Mouse (Mus musculus) bone marrow macrophage, adult 2 months (primary cell): Measurements from ENCODE around the gene Nbeal2. TPM values are rescaled to one million over a fixed set of nuclear protein-coding genes. Genes with fewer than 3 reads are reported as not detected.

Experiments
- H3K27ac ChIP-seq: 2 replicates; pipeline ENCODE4 v1.5.1; 2012; ENCODE audit warnings: low read depth, low read length; ENCODE audit not compliant: insufficient read depth
- H3K4me1 ChIP-seq: 2 replicates; pipeline ENCODE4 v1.6.1; 2012; ENCODE audit warnings: low read length; ENCODE audit not compliant: control insufficient read depth, insufficient read depth
- H3K4me3 ChIP-seq: 2 replicates; pipeline ENCODE4 v1.5.1; 2012; ENCODE audit warnings: mild to moderate bottlenecking, low read length, moderate library complexity; ENCODE audit not compliant: insufficient read depth
- CTCF ChIP-seq: IDR thresholded peaks from 2 replicates; pipeline ENCODE4 v1.5.1; 2012; ENCODE audit warnings: low read depth, mild to moderate bottlenecking, low read length, moderate library complexity
- POLR2A ChIP-seq: IDR thresholded peaks from 2 replicates; pipeline ENCODE4 v1.6.1; 2012; ENCODE audit warnings: mild to moderate bottlenecking, low read depth, low read length, borderline replicate concordance
- polyA plus RNA-seq: library from polyadenylated mRNA; stranded (reverse); fragments of >200 nt; gene quantifications from 2 replicates; pipeline ENCODE4 v1.2.4, GENCODE M21; 2012; ENCODE audit not compliant: missing spikeins, insufficient read depth, insufficient read length

Gene Nbeal2
- polyA plus RNA-seq, 1 experiment, result 51.9 TPM

DNA sequence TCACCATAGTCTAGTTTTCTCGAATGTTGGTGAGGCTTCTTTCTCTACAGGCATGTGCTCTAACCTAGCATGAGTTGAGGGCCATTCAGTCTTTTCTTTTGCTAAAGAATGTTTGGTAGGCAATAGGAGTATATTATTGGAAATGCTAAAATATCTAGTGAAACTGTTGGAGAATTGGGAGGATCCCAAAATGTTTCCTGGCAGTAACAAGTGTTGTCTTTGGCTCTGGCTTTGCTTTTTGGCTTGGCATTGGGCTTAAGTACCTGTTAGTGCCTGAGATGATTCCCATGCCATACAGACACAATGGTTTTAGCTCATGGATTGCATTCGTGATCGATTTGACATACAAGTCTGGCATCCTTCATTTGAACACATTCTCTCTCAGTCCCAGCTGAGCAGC, 42.5 kb downstream of the Nbeal2 start:
- no peak overlapping the region for H3K4me3 ChIP-seq
- TF ChIP-seq POLR2A, result no peak
- TF ChIP-seq CTCF, result no peak
- H3K27ac ChIP-seq, result no peak overlapping the region
- no peaks in the 10 kb centered on the region for H3K4me1 ChIP-seq

DNA sequence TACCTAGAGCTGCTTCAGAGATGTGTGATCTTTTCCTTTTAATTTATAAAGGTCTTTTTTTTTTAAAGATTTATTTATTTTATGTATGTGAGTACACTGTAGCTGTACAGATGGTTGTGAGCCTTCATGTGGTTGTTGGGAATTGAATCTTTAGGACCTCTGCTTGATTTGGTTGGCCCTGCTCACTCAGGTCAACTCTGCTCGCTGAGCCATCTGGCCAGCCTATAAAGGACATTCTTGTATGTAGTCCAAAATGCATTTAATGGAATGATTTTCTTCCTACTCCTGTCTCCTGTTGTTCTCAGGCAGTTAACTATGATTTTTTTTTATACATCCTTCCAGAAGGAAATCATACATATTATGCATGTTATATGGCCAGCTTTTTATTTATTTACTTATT, 70.4 kb downstream of the Nbeal2 start:
- H3K4me1 ChIP-seq, result no peaks in the 10 kb centered on the region

DNA sequence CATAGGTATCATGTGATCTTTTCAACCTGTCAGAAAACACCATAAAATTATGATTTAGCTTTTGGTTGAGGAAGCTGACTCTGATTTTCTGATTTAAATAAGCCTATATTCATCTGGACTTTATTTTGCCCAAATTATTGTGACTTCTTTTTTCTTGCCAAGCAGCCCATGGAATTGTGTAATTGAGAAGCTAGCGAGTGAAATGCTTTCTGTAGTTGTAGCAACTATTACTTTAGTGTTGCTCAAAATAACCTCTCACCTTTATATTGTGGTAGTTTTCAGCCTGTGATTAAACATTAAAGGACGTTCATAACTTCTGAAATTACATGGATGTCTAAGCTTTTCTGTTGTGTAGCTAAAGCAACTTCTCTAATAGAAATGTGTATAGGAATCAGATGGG, 71.8 kb downstream of the Nbeal2 start:
- Histone ChIP-seq H3K27ac (no peak overlapping the region), H3K4me1 (no peaks in the 10 kb centered on the region), H3K4me3 (no peak overlapping the region)
- TF ChIP-seq CTCF, result no peak
- TF ChIP-seq POLR2A, result no peak

More for the DNA sequence above, 70.4 kb downstream of the Nbeal2 start:
- Histone ChIP-seq H3K4me3 (no peak overlapping the region), H3K27ac (no peak overlapping the region)
- TF ChIP-seq CTCF, result no peak
- TF ChIP-seq POLR2A, result no peak

Other genes starting within 250 kb of the Nbeal2 start
- 28.5 and 29.9 TPM in 2 replicates for gene Ptpn23, start 245.9 kb downstream of the Nbeal2 start, polyA plus RNA-seq
- gene Ngp, start 234.4 kb downstream of the Nbeal2 start, polyA plus RNA-seq, result 4.7 and 5.3 TPM in 2 replicates
- gene Klhl18, start 177.5 kb downstream of the Nbeal2 start, polyA plus RNA-seq, result 17.4 and 19.3 TPM in 2 replicates
- 3.9 and 4.8 TPM in 2 replicates for gene Kif9, start 177.2 kb downstream of the Nbeal2 start, polyA plus RNA-seq
- 63.3 and 71.5 TPM in 2 replicates for gene Setd2, start 121.6 kb downstream of the Nbeal2 start, polyA plus RNA-seq
- gene Nradd, start 29.7 kb downstream of the Nbeal2 start, polyA plus RNA-seq, result 6.8 and 10.0 TPM in 2 replicates
- gene Ccdc12, start 2.3 kb upstream of the Nbeal2 start, polyA plus RNA-seq, result 134 and 143 TPM in 2 replicates
- gene Myl3, start 87.7 kb upstream of the Nbeal2 start, polyA plus RNA-seq, result not detected in 2 replicates
- gene Pth1r, start 93.0 kb upstream of the Nbeal2 start, polyA plus RNA-seq, result 0.34 TPM in 1 of 2 replicates, not detected in the other
- not detected in 2 replicates for gene Prss42, start 144.0 kb upstream of the Nbeal2 start, polyA plus RNA-seq
- not detected in 2 replicates for gene Prss44, start 159.8 kb upstream of the Nbeal2 start, polyA plus RNA-seq
- not detected in 2 replicates for gene Prss43, start 172.5 kb upstream of the Nbeal2 start, polyA plus RNA-seq
- gene Prss45, start 180.4 kb upstream of the Nbeal2 start, polyA plus RNA-seq, result not detected in 2 replicates
- not detected in 2 replicates for gene Prss46, start 190.3 kb upstream of the Nbeal2 start, polyA plus RNA-seq
- not detected in 2 replicates for gene Prss50, start 203.8 kb upstream of the Nbeal2 start, polyA plus RNA-seq
- 12.6 and 16.4 TPM in 2 replicates for gene Als2cl, start 225.7 kb upstream of the Nbeal2 start, polyA plus RNA-seq
- not detected in 2 replicates for gene Tmie, start 226.0 kb upstream of the Nbeal2 start, polyA plus RNA-seq